Mouse (Mus musculus): ENCODE results near the gene Zcchc24. TPM values are rescaled to one million over a fixed set of nuclear protein-coding genes. Genes with fewer than 3 reads are reported as not detected.
A peak's percentile ranks its signal among the peaks of the same experiment; 100 is the strongest.

The Zcchc24 gene
- polyA plus RNA-seq, 1 experiment from 2014 or later, result 15.2 TPM

DNA sequence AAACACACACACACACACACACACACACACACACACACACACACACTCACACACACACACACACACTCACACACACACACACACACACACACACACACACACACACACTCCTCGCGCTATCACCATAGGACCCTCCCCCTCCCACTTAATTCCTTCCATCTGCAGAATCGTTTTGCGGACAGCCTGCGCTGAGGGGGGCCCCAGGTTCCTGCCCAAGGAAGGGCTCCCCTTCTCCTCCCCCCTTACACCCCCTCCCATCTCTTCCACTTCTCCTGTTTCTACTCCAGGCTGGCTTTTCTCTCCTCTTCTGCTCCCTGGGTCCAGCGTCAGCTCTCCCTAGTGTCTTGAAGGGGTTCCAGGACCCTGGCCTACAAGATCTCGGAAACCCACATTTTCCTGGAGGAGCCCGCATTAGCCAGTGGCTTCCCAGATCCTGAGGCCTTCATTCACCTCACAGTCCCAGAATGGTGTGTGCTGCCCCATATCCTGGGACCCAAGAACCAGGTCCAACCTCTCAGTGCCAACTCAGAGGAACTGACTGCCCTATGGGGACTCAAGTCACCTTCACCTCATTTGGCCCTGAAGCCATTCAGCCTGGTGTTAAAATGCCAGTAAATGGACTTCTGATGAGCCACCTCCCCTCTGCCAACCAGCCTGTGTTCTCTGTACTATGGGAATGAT is 927 bp upstream of the Zcchc24 start:
- H3K4me3 ChIP-seq, result peak overlapping the region; percentile 79
- 7% methylated on average over 8 of the region's 8 CpGs for WGBS
- H3K9me3 ChIP-seq, result no peaks in the 10 kb centered on the region
- H3K36me3 ChIP-seq (replicated peaks), result no peaks in the 10 kb centered on the region
- H3K4me1 ChIP-seq, result peaks cover 87% of the 10 kb centered on the region
- peaks cover 32% of the 10 kb centered on the region for H3K27me3 ChIP-seq (replicated peaks; ENCODE audit: low read depth, poor library complexity, severe bottlenecking)
- peak overlapping the region; percentile 89 for H3K27ac ChIP-seq (replicated peaks)
- peak; percentile 81 for DNase-seq (ENCODE audit: low spot score)

GRCm38 (mm10) chr14:25768261-25768893 is 462 bp downstream of the Zcchc24 start:
- 1% methylated on average over 50 of the region's 50 CpGs for WGBS
- H3K9me3 ChIP-seq, result no peaks in the 10 kb centered on the region
- peaks cover 74% of the 10 kb centered on the region for H3K4me1 ChIP-seq
- peak overlapping the region; percentile 79 for H3K4me3 ChIP-seq
- H3K27ac ChIP-seq (replicated peaks), result peak overlapping the region; percentile 89
- H3K27me3 ChIP-seq (replicated peaks; ENCODE audit: low read depth, poor library complexity, severe bottlenecking), result peaks cover 35% of the 10 kb centered on the region
- no peaks in the 10 kb centered on the region for H3K36me3 ChIP-seq (replicated peaks)
- no peak for DNase-seq (ENCODE audit: low spot score)

DNA sequence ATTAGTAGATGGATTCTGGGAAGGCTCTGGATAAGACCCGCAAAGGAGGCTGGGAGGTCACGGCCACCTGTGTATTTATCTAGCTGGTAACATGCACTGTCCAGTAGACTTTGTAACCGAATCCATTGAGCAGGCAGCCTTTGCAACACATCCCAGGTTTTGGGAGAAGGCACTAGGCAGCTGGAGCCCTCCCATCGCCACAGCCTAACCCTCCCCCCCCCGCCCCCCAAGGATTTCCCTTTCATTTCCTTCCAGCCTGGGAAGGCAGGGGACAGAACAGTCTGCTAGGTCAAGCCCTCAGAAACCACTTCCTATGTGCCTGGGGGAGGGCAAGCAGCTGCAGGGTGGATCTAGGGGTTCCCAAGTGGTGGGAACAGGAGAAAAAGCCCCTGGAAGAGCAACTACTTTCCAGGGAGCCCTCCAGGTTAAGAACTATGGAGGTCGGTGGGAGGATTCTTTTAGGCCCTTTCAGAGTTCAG is 1.1 kb downstream of the Zcchc24 start:
- Histone ChIP-seq H3K9me3 (no peaks in the 10 kb centered on the region), H3K27me3 (replicated peaks; ENCODE audit: low read depth, poor library complexity, severe bottlenecking) (peaks cover 35% of the 10 kb centered on the region), H3K4me1 (peaks cover 68% of the 10 kb centered on the region), H3K4me3 (peak overlapping the region; percentile 79), H3K36me3 (replicated peaks) (peaks cover under 1% of the 10 kb centered on the region; the same call in 1 of the 2 replicates), H3K27ac (replicated peaks) (peak overlapping the region; percentile 89)
- 14% methylated on average over 6 of the region's 6 CpGs for WGBS
- DNase-seq (ENCODE audit: low spot score), result peak; percentile 54

GRCm38 (mm10) chr14:25766441-25766840 is 2.4 kb downstream of the Zcchc24 start:
- no peak for DNase-seq (ENCODE audit: low spot score)
- peak overlapping the region; percentile 79 for H3K4me3 ChIP-seq
- H3K9me3 ChIP-seq, result no peaks in the 10 kb centered on the region
- WGBS, result 49% methylated on average over 4 of the region's 4 CpGs
- peaks cover 66% of the 10 kb centered on the region for H3K4me1 ChIP-seq
- H3K36me3 ChIP-seq (replicated peaks), result peaks cover 5% of the 10 kb centered on the region; the same call in 1 of the 2 replicates
- peaks cover 28% of the 10 kb centered on the region for H3K27me3 ChIP-seq (replicated peaks; ENCODE audit: low read depth, poor library complexity, severe bottlenecking)
- H3K27ac ChIP-seq (replicated peaks), result peak overlapping the region; percentile 55

DNA sequence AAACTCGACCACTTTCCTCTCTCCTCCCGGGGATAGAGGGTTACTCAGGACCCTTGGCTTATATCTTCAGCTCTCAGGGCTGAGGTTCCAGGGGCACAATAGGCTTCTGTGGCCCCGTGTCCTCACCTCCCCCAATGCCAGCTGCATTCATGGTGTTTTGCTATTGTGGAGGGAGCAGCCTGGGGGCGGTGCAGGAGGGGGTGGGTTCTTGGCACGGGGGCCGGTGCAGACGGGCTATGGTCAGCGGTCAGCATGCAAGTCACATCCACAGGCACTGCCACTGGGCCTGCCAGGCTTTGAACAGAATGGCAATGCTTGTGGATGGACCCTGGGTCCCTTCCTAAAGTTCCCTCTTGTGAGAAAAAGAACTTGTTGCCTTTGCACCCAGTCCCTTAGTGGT is 2.9 kb downstream of the Zcchc24 start:
- peak overlapping the region; percentile 79; the same call in 1 of the 2 replicates for H3K4me3 ChIP-seq
- peaks cover 66% of the 10 kb centered on the region for H3K4me1 ChIP-seq
- H3K27ac ChIP-seq (replicated peaks), result peak overlapping the region; percentile 55
- WGBS, result 19% methylated on average over 8 of the region's 8 CpGs
- H3K9me3 ChIP-seq, result no peaks in the 10 kb centered on the region
- peaks cover 5% of the 10 kb centered on the region; the same call in 1 of the 2 replicates for H3K36me3 ChIP-seq (replicated peaks)
- DNase-seq (ENCODE audit: low spot score), result no peak
- peaks cover 28% of the 10 kb centered on the region for H3K27me3 ChIP-seq (replicated peaks; ENCODE audit: low read depth, poor library complexity, severe bottlenecking)

DNA sequence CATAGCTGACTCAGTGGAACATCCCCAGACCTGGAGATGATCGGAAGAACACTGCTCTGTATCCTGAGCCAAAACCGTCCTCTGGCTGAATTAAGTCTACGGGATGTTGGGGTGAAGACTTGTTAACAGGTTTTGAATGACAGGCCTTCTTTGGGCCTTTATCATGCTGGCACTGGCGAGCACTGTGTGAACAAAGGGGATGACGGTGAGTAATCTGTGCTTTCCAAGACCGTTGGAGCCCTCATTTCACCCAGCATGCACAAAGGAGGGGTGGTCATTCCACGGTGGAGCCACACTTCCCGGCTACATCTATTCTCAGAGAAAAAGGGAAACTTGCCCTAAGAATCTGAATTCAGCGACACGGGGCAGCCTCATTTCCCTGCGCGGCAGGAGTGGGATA is 3.7 kb downstream of the Zcchc24 start:
- no peaks in the 10 kb centered on the region for H3K9me3 ChIP-seq
- 66% methylated on average over 12 of the region's 12 CpGs for WGBS
- peaks cover 5% of the 10 kb centered on the region; the same call in 1 of the 2 replicates for H3K36me3 ChIP-seq (replicated peaks)
- DNase-seq (ENCODE audit: low spot score), result no peak
- 0 out of 2 replicates have a peak overlapping the region, but pooled peaks have one; percentile 55 for H3K27ac ChIP-seq (replicated peaks)
- H3K4me3 ChIP-seq, result peak overlapping the region; percentile 79; the same call in 1 of the 2 replicates
- peaks cover 66% of the 10 kb centered on the region for H3K4me1 ChIP-seq
- H3K27me3 ChIP-seq (replicated peaks; ENCODE audit: low read depth, poor library complexity, severe bottlenecking), result peaks cover 28% of the 10 kb centered on the region

DNA sequence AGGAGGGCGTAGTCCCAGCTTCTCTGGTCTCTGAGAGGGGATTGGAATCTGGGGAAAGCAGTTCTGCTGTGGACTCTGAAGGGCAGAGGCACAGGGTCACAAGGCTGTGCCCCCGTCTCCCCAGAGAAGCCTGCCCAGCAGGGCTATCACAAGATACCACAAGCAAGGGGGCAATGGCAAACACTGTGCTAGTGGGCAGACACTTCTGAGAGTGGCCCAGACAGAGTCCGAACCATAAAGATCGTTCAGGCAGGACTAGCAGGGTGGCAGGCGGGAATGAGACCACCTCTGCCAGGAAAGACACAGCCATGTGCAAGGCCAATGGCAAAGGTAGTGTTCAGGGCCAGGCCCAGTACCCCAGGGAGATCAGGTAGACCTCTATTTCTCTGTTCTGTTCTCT is 7.7 kb downstream of the Zcchc24 start:
- no peaks in the 10 kb centered on the region for H3K9me3 ChIP-seq
- 84% methylated on average over 5 of the region's 5 CpGs for whole genome bisulfite sequencing

DNA sequence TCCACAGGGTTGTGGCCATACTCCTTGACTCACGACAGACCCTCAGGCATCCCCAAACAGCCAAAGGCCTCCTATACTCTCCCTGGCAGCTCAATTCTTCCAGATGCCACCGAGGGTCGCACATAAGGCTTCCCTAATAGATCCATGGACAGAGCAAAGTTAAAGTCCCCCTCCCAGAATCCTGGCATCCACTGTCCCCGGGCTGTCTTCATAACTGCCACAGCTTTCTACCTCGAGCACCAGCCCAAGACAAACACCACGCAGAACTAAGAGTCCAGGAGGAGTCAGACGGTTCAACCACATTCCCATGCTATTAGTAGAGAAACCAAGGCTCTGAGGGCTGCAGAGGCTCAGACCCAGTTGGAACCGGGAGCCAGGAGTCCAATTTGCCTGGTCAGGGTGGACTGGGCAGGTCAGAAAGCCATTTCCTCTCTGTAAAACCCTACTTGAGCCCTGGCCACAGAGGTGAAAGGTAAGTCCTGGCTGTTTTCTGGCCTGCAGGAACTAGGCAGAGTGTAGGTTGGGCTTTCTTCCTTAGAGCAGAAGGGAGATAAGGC is 8.8 kb downstream of the Zcchc24 start:
- no peaks in the 10 kb centered on the region for H3K9me3 ChIP-seq
- 53% methylated on average over 8 of the region's 8 CpGs for WGBS
- peaks cover 57% of the 10 kb centered on the region for H3K4me1 ChIP-seq
- DNase-seq (ENCODE audit: low spot score), result no peak
- H3K4me3 ChIP-seq, result no peak overlapping the region
- peaks cover 27% of the 10 kb centered on the region for H3K36me3 ChIP-seq (replicated peaks)
- peak overlapping the region; percentile 48 for H3K27ac ChIP-seq (replicated peaks)
- 0 out of 2 replicates have a peak, but pooled peaks cover 5% of the 10 kb centered on the region for H3K27me3 ChIP-seq (replicated peaks; ENCODE audit: low read depth, poor library complexity, severe bottlenecking)

More for the DNA sequence above, 7.7 kb downstream of the Zcchc24 start:
- Histone ChIP-seq H3K4me1 (peaks cover 60% of the 10 kb centered on the region), H3K27ac (replicated peaks) (no peak overlapping the region), H3K27me3 (replicated peaks; ENCODE audit: low read depth, poor library complexity, severe bottlenecking) (peaks cover 9% of the 10 kb centered on the region; the same call in 1 of the 2 replicates), H3K4me3 (no peak overlapping the region), H3K36me3 (replicated peaks) (peaks cover 18% of the 10 kb centered on the region)
- no peak for DNase-seq (ENCODE audit: low spot score)

DNA sequence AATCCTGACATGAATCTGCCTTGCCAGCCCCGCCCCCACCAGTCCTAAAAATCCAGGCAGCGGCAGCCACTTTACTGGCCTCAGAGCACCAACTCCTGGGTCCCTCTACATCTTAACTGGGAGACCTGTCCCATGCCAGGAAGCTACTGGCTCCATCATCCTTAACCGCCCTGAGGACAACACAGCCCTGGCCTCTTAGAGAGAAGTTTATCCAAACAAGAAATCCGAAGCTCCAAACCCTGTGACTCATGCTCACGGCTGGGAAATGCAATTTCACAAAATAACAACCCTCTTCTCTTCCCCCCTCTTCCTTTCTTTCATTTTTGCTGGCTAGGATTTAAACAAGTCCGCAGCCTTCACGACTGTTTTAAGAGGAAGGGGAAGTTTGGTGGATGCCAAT is 9.3 kb downstream of the Zcchc24 start:
- peaks cover 60% of the 10 kb centered on the region for H3K4me1 ChIP-seq
- H3K27me3 ChIP-seq (replicated peaks; ENCODE audit: low read depth, poor library complexity, severe bottlenecking), result 0 out of 2 replicates have a peak, but pooled peaks cover under 1% of the 10 kb centered on the region
- H3K4me3 ChIP-seq, result no peak overlapping the region
- H3K27ac ChIP-seq (replicated peaks), result peak overlapping the region; percentile 48
- 44% methylated on average over 7 of the region's 7 CpGs for WGBS
- no peak for DNase-seq (ENCODE audit: low spot score)
- H3K36me3 ChIP-seq (replicated peaks), result peaks cover 32% of the 10 kb centered on the region
- no peaks in the 10 kb centered on the region for H3K9me3 ChIP-seq

DNA sequence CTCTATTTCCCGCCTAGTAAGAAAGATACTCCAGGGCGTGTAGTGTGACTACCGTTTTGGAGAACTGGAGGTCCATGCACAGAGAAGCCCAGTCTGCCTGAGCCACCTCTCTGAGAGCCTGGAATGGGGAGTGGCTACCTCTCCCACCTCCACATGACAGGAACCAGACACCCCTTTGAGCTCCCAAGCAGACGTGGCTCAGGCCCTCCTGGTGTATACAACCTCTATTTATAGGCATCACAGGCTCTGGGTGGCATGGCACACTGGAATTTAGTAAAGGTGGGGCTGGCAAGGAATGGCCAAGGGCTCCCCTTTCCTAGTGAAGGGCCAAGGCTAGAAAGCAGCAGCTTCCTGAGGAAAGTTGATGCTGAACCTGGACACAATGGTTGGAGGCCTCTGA is 10.9 kb downstream of the Zcchc24 start:
- Histone ChIP-seq H3K36me3 (replicated peaks) (peaks cover 41% of the 10 kb centered on the region), H3K9me3 (no peaks in the 10 kb centered on the region), H3K27me3 (replicated peaks; ENCODE audit: low read depth, poor library complexity, severe bottlenecking) (no peaks in the 10 kb centered on the region), H3K4me1 (peaks cover 64% of the 10 kb centered on the region), H3K4me3 (no peak overlapping the region), H3K27ac (replicated peaks) (peak overlapping the region; percentile 8; the same call in 1 of the 2 replicates)
- no peak for DNase-seq (ENCODE audit: low spot score)
- WGBS, result 82% methylated on average over 4 of the region's 4 CpGs

DNA sequence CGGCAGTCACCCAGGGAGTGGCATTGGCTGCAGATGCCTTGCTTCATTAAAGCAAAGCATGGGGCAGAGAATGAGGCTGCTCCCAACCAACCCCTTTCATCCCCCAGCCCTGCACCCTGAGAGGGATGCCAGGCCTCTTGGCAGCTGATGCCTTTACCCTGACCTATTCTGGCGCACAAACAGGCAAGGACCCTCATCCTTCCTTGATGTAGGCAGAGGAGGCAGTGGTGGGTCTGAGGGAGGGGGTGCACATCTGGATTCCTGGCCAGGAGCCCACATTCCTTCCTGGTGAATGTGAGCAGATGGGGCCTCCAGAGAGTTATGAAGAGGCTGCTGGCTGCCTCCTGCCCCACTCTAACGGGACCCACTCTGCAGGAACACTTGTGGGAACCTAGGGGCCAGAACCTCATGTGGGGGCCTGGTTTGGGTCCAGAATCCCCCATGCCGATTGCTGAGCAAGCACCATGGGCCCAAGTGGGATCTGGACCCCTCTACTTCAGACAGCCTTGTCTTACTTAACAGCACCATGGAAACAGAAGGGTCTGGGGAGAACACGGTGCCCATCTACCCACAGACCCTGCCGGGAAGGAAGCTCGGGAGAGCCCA is 12.4 kb downstream of the Zcchc24 start:
- peaks cover 64% of the 10 kb centered on the region for H3K4me1 ChIP-seq
- 79% methylated on average over 7 of the region's 7 CpGs for WGBS
- DNase-seq (ENCODE audit: low spot score), result no peak
- no peak overlapping the region for H3K4me3 ChIP-seq
- no peaks in the 10 kb centered on the region for H3K27me3 ChIP-seq (replicated peaks; ENCODE audit: low read depth, poor library complexity, severe bottlenecking)
- H3K36me3 ChIP-seq (replicated peaks), result peaks cover 45% of the 10 kb centered on the region
- 0 out of 2 replicates have a peak overlapping the region, but pooled peaks have one; percentile 11 for H3K27ac ChIP-seq (replicated peaks)
- H3K9me3 ChIP-seq, result no peaks in the 10 kb centered on the region

DNA sequence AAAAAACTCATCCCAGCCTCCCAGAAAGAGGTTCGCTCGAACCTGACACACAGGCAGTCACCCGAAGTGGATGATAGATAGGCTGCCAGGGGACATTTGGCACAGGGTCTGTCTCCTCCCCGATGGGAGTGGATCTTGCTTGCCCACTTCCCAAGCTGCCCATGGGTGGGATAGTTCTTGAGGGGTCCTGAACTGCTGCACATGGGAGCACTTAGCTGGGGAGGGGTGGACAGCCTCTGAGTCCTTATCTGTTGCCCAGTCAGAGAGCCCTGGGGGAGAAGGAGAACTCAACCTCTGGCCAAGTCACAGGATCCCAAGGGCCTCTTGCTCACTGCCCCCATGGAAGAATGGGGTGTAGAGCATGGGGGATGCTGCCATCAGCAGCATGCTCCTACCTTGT is 13.3 kb downstream of the Zcchc24 start:
- H3K27me3 ChIP-seq (replicated peaks; ENCODE audit: low read depth, poor library complexity, severe bottlenecking), result no peaks in the 10 kb centered on the region
- peaks cover 64% of the 10 kb centered on the region for H3K4me1 ChIP-seq
- WGBS, result 56% methylated on average over 4 of the region's 4 CpGs
- no peak for DNase-seq (ENCODE audit: low spot score)
- H3K4me3 ChIP-seq, result no peak overlapping the region
- H3K27ac ChIP-seq (replicated peaks), result no peak overlapping the region
- peaks cover 55% of the 10 kb centered on the region for H3K36me3 ChIP-seq (replicated peaks)
- H3K9me3 ChIP-seq, result no peaks in the 10 kb centered on the region
